Mouse (Mus musculus): Measurements from ENCODE around the gene Acad12.

The Acad12 gene

GRCm38 (mm10) chr5:121583765-121584501, 34.8 kb downstream of the Acad12 start:
- DNase-seq (ENCODE audit: low read depth, low spot score) = no peak

GRCm38 (mm10) chr5:121581945-121582344, 36.8 kb downstream of the Acad12 start:
- no peak for DNase-seq (ENCODE audit: low read depth, low spot score)

GRCm38 (mm10) chr5:121576927-121577488, 41.7 kb downstream of the Acad12 start:
- DNase-seq (ENCODE audit: low read depth, low spot score) = no peak

- DNase-seq (ENCODE audit: low read depth, low spot score) = no peak
Observed at GRCm38 (mm10) chr5:121575867-121576266, 42.9 kb downstream of the Acad12 start.

- DNase-seq (ENCODE audit: low read depth, low spot score) = no peak
Observed at GRCm38 (mm10) chr5:121574145-121574544, 44.6 kb downstream of the Acad12 start.

DNA sequence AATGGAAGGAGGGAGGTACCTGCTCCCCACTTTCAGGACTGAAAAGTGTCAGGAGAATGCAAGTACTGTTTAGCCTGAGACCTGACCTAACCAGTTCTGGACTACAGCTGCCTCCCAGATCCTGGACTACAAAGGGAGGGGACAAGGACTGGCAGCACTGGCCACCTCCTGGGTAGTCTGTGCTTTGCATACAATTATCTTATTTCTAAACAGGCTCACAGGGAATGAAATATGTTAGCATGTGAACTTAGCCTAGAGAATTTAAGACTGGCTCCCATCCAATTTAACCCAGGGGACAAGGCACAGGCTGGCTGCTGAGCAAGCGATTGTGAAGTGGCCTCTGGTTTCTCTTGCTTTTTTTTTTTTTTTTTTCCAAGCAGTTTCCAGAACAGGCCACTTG, 48.0 kb downstream of the Acad12 start:
- no peak for DNase-seq (ENCODE audit: low read depth, low spot score)

DNA sequence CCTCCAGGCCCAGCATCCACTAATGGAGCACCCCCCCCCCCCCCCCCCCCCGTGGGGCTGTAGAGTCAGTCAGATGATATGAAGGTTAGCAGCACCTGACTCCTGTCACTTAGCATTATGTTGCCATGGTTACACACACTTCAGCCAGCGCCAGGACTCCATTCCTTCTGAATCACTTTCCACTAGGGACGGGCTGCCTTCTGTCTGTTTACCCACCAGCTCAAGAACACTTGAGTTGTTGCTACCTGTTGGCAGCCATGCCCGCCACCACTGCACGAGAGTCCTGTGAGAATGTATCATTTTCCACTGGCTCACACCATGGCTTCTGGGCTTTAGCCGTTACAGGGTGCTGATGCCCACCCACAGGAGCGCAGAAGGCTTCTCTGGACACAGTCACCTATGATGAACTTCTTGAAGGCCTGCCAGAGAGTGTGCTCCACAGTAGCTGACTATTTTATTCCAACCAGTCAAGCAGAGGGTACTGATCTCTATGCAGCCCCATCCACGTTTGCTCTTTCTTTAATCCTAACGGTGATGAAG, 48.8 kb downstream of the Acad12 start:
- DNase-seq (ENCODE audit: low read depth, low spot score) = no peak

GRCm38 (mm10) chr5:121566035-121566681, 52.6 kb downstream of the Acad12 start:
- no peak for DNase-seq (ENCODE audit: low read depth, low spot score)

- DNase-seq (ENCODE audit: low read depth, low spot score) = peak; percentile 93
Observed at GRCm38 (mm10) chr5:121564468-121564895, 54.3 kb downstream of the Acad12 start.

DNA sequence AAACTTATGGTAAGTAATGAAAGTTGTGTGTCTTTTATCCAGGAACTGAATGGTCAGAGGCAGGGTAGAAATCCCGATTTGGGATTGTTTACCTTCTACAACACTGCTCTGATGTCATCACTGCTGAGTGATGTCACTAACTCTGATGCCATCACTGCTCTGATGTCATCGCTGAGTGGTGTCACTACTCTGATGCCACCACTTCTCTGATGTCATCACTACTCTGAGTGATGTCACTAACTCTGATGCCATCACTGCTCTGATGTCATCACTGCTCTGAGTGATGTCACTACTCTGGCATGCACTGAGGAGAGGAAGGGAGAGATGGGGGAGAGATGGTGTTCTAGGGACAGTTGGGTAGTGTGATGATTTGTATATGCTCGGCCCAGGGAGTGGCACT, 56.3 kb downstream of the Acad12 start:
- DNase-seq (ENCODE audit: low read depth, low spot score) = no peak

GRCm38 (mm10) chr5:121549196-121549595, 69.5 kb downstream of the Acad12 start:
- no peak for DNase-seq (ENCODE audit: low read depth, low spot score)

DNA sequence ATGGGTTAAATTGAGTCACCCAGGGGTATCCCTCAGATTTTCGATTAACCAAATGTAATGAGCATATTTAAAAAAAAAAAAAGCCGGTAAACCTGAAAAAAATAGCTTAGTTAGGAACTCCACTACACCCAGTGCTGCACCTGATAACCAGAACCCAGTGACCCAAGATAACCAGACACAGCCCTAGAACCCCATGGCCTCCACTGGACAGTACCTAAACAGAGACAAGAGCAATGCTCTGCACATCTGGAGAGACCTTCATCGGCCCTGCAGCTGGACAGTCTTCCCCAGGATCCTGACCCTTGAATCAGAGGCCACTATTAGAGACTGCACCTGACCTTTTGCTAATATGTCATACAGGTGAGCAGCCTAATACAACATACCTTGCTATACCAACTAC, 71.7 kb downstream of the Acad12 start:
- DNase-seq (ENCODE audit: low read depth, low spot score) = no peak
